Mouse (Mus musculus): ENCODE results near the gene Zfp934. TPM values are rescaled to one million over a fixed set of nuclear protein-coding genes. Genes with fewer than 3 reads are reported as not detected.

Zfp934 gene
- polyA plus RNA-seq (2012; rRNA removed) = 9.0 and 9.8 TPM in 2 replicates

DNA sequence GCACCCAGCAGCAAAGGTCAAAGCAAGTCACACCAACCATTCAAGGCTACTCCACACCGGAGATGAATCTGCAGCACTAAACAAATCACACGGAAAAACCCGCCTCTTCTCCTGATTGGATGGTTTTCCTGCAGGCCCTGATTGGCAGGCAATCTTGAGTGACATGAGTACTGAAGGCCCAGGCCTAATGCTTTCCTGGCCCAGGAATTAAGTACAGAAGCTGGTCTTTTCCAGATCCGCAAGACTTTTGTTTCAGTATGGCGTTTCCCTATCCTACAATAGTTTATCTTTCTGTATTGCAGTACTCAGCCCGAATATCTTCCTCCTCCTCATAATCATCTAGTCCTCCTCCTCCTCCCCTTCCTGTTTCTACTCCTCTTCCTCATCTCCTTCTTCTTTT lies at the start of gene Zfp934:
TSS of gene Zfp934 (minus strand) at position 101 of the 400 bp plus-strand sequence.

GRCm38 (mm10) chr13:62558189-62559110 lies 12.5 kb downstream of the Zfp934 start, which contains the start of gene Zfp935:
Gene Zfp935 (minus strand): TSS chr13:62558511.

GRCm38 (mm10) chr13:62466424-62467334 lies 104.3 kb downstream of the Zfp934 start, which contains the start of gene Gm49359:
Gene Gm49359 (minus strand): TSS chr13:62466832.

Other genes with a start within 250 kb of the Zfp934 start
- 0.88 TPM in 2 replicates for gene Gm3604, start 188.0 kb downstream of the Zfp934 start, polyA plus RNA-seq (2012; rRNA removed)
- gene Gm49359, start 104.4 kb downstream of the Zfp934 start, polyA plus RNA-seq (2012; rRNA removed) = 6.6 and 7.4 TPM in 2 replicates
- not detected in 2 replicates for gene Zfp935, start 12.7 kb downstream of the Zfp934 start, polyA plus RNA-seq (2012; rRNA removed)
- gene 6720489N17Rik, start 53.0 kb upstream of the Zfp934 start, polyA plus RNA-seq (2012; rRNA removed) = 5.1 and 5.4 TPM in 2 replicates
- gene Platr25, start 189.5 kb upstream of the Zfp934 start, polyA plus RNA-seq (2012; rRNA removed) = 18.3 and 20.1 TPM in 2 replicates
- 4.1 and 4.8 TPM in 2 replicates for gene Gm5141, start 214.6 kb upstream of the Zfp934 start, polyA plus RNA-seq (2012; rRNA removed)